In genomic region chr1:179804140-179804881, GRCm38 (mm10) we compare ENCODE assay signal across 9 mouse cellular contexts. TPM values are rescaled to one million over a fixed set of nuclear protein-coding genes. Genes with fewer than 3 reads are reported as not detected.
DNase-seq lines count a peak whose midpoint lies in the region; ATAC-seq and TF ChIP-seq lines count a peak whose summit lies in the region.
"Had no signal": no experiment of that assay in that cellular context is flagged by ENCODE, and none has a peak within 500 bp of the region (broad histone marks: within the 10 kb centered on the region; RNA-seq: fewer than 3 reads in every experiment).

No protein-coding gene starts in this region.

- peak; percentile 8 for DNase-seq in embryo, embryonic 11.5 days (ENCODE audit: low read depth, low spot score)
- DNase-seq in embryo, embryonic 11 days, result no peak
- DNase-seq in spleen, adult 2 months (ENCODE audit: low read depth in 1 of 2, low spot score in 2 of 2), result no peak
- no peak for DNase-seq in spleen, adult 18-20 months
- DNase-seq in limb, embryonic 11.5 days (ENCODE audit: low spot score), result no peak
- DNase-seq in MN1 (ENCODE audit: low spot score), result no peak

- no peaks in the 10 kb centered on the region for H3K27me3 ChIP-seq in spleen, adult 2 months (ENCODE audit: control insufficient read depth, insufficient read depth, low read length)
- H3K27me3 ChIP-seq in heart, embryonic 13.5 days (replicated peaks), result no peaks in the 10 kb centered on the region
- no peaks in the 10 kb centered on the region for H3K27me3 ChIP-seq in limb, embryonic 11.5 days (ENCODE audit: control insufficient read depth, insufficient read depth, low read length)
- H3K27me3 ChIP-seq in neural tube, embryonic 12.5 days (replicated peaks), result no peaks in the 10 kb centered on the region

- no peak for TF ChIP-seq CTCF in spleen, adult 2 months (IDR thresholded peaks at IDR 0.05; ENCODE audit: extremely low read depth, insufficient read depth, insufficient read length, insufficient replicate concordance)

- no peak for TF ChIP-seq POLR2A in spleen, adult 2 months (IDR thresholded peaks at IDR 0.05; ENCODE audit: low read depth, low read length)

- no peaks in the 10 kb centered on the region for H3K9me3 ChIP-seq in heart, embryonic 13.5 days
- H3K9me3 ChIP-seq in limb, embryonic 11.5 days (ENCODE audit: control insufficient read depth, low read length), result no peaks in the 10 kb centered on the region
- H3K9me3 ChIP-seq in neural tube, embryonic 12.5 days, result no peaks in the 10 kb centered on the region

- H3K27ac ChIP-seq in spleen, adult 2 months (ENCODE audit: insufficient read depth, low read length), result peak overlapping the region; percentile 99
- peak overlapping the region; percentile 98 for H3K27ac ChIP-seq in heart, embryonic 13.5 days (replicated peaks)
- H3K27ac ChIP-seq in limb, embryonic 11.5 days (replicated peaks; ENCODE audit: low read depth, low read length), result no peak overlapping the region
- no peak overlapping the region for H3K27ac ChIP-seq in neural tube, embryonic 12.5 days

- peak overlapping the region; percentile 89 for H3K4me2 ChIP-seq in heart, embryonic 13.5 days
- H3K4me2 ChIP-seq in limb, embryonic 11.5 days (ENCODE audit: low read depth, severe bottlenecking), result peak overlapping the region; percentile 45; the same call in 1 of the 2 replicates
- H3K4me2 ChIP-seq in neural tube, embryonic 12.5 days (replicated peaks), result peak overlapping the region; percentile 82

- H3K4me1 ChIP-seq in spleen, adult 2 months (ENCODE audit: control insufficient read depth, insufficient read depth, insufficient read length), result peaks cover 9% of the 10 kb centered on the region
- peaks cover 32% of the 10 kb centered on the region for H3K4me1 ChIP-seq in heart, embryonic 13.5 days
- peaks cover 5% of the 10 kb centered on the region for H3K4me1 ChIP-seq in limb, embryonic 11.5 days (ENCODE audit: control insufficient read depth, insufficient read depth, low read length)
- peaks cover 16% of the 10 kb centered on the region for H3K4me1 ChIP-seq in neural tube, embryonic 12.5 days

- peak overlapping the region; percentile 97 for H3K9ac ChIP-seq in heart, embryonic 13.5 days
- peak overlapping the region; percentile 32; the same call in 1 of the 2 replicates for H3K9ac ChIP-seq in limb, embryonic 11.5 days (ENCODE audit: low read length)
- peak overlapping the region; percentile 45; the same call in 1 of the 2 replicates for H3K9ac ChIP-seq in neural tube, embryonic 12.5 days

- H3K4me3 ChIP-seq in spleen, adult 2 months (ENCODE audit: extremely low read depth, insufficient read depth, insufficient read length), result peak overlapping the region; percentile 97; the same call in 1 of the 2 replicates
- peak overlapping the region; percentile 69 for H3K4me3 ChIP-seq in heart, embryonic 13.5 days
- H3K4me3 ChIP-seq in limb, embryonic 11.5 days (ENCODE audit: low read depth, low read length), result peak overlapping the region; percentile 88
- peak overlapping the region; percentile 85 for H3K4me3 ChIP-seq in neural tube, embryonic 12.5 days

- 38% methylated on average over 11 of the region's 11 CpGs for WGBS in spleen, adult 2 months
- WGBS in heart, embryonic 13.5 days, result 29% methylated on average over 11 of the region's 11 CpGs
- WGBS in limb, embryonic 11.5 days, result 24% methylated on average over 11 of the region's 11 CpGs
- 21% methylated on average over 11 of the region's 11 CpGs for WGBS in neural tube, embryonic 12.5 days

- no peak for ATAC-seq in heart, embryonic 13.5 days (ENCODE audit: extremely low read depth, insufficient number of reproducible peaks, low FRiP score, low TSS enrichment)
- ATAC-seq in limb, embryonic 11.5 days (ENCODE audit: insufficient number of reproducible peaks, low FRiP score, low TSS enrichment, low read depth), result no peak
- peak; percentile 5 for ATAC-seq in neural tube, embryonic 12.5 days (ENCODE audit: low FRiP score, low read depth)

- H3K36me3 ChIP-seq in spleen, adult 2 months (ENCODE audit: control insufficient read depth, insufficient read depth, low read length), result no peaks in the 10 kb centered on the region; the same call in 1 of the 2 replicates
- H3K36me3 ChIP-seq in heart, embryonic 13.5 days, result peaks cover 3% of the 10 kb centered on the region; the same call in 1 of the 2 replicates
- H3K36me3 ChIP-seq in limb, embryonic 11.5 days (ENCODE audit: control insufficient read depth, insufficient read depth, low read length), result no peaks in the 10 kb centered on the region
- H3K36me3 ChIP-seq in neural tube, embryonic 12.5 days, result no peaks in the 10 kb centered on the region

RNA-seq across cellular contexts. Expression of gene Ahctf1, which starts 0.8 kb away (rescaled TPM):
- polyA plus RNA-seq in spleen, adult 2 months (2012; rRNA removed), result 5.6 and 6.4 TPM in 2 replicates
- polyA plus RNA-seq in heart, embryonic 13.5 days (2015; fragmentation: Nextera tagmentation; extraction: Ambion mirVana), result 14.7 and 15.9 TPM in 2 replicates
- polyA plus RNA-seq in limb, embryonic 11.5 days (2014; fragmentation: Nextera tagmentation; extraction: Ambion mirVana), result 37.0 and 39.9 TPM in 2 replicates
- 25.4 and 28.5 TPM in 2 replicates for polyA plus RNA-seq in neural tube, embryonic 12.5 days (2016; fragmentation: Nextera tagmentation; extraction: Ambion mirVana)

RNA-seq across cellular contexts. Expression of gene Gm10518, which starts 1.1 kb away (rescaled TPM):
- not detected in 2 replicates for polyA plus RNA-seq in spleen, adult 2 months (2012; rRNA removed)
- polyA plus RNA-seq in heart, embryonic 13.5 days (2015; fragmentation: Nextera tagmentation; extraction: Ambion mirVana), result not detected in 2 replicates
- polyA plus RNA-seq in limb, embryonic 11.5 days (2014; fragmentation: Nextera tagmentation; extraction: Ambion mirVana), result 0.23 and 0.24 TPM in 2 replicates
- 0.18 TPM in 1 of 2 replicates, not detected in the other for polyA plus RNA-seq in neural tube, embryonic 12.5 days (2016; fragmentation: Nextera tagmentation; extraction: Ambion mirVana)
- polyA plus RNA-seq: gonadal fat pad, adult 2 months had no signal

RNA-seq across cellular contexts. Expression of gene Kif28, which starts 59.2 kb away (rescaled TPM):
- polyA plus RNA-seq in spleen, adult 2 months (2012; rRNA removed), result not detected in 2 replicates
- polyA plus RNA-seq in heart, embryonic 13.5 days (2015; fragmentation: Nextera tagmentation; extraction: Ambion mirVana), result 0.06 TPM in 1 of 2 replicates, not detected in the other
- 0.07 and 0.14 TPM in 2 replicates for polyA plus RNA-seq in limb, embryonic 11.5 days (2014; fragmentation: Nextera tagmentation; extraction: Ambion mirVana)
- 0.06 TPM in 1 of 2 replicates, not detected in the other for polyA plus RNA-seq in neural tube, embryonic 12.5 days (2016; fragmentation: Nextera tagmentation; extraction: Ambion mirVana)
- polyA plus RNA-seq: gonadal fat pad, adult 2 months had no signal

Comparison
In these comparisons a context has a peak if more than half of its experiments do, and no peak if none do; other contexts are left out.
1. H3K27ac ChIP-seq: peak in spleen, adult 2 months (single experiment) and heart, embryonic 13.5 days (single experiment); none in limb, embryonic 11.5 days (single experiment) and neural tube, embryonic 12.5 days (single experiment).
2. H3K9ac ChIP-seq: peak in every context shown above with its lines; median percentile 97 in heart, embryonic 13.5 days; 45 in neural tube, embryonic 12.5 days; 32 in limb, embryonic 11.5 days.
3. Peak in every context shown above with its lines, with median percentiles within 50 percentile points of each other: H3K4me3 ChIP-seq and H3K4me2 ChIP-seq.